Mouse (Mus musculus) midbrain, embryonic 11.5 days (tissue): ENCODE results near the gene Kctd6. TPM values are rescaled to one million over a fixed set of nuclear protein-coding genes. Genes with fewer than 3 reads are reported as not detected.

Source experiments
- ATAC-seq: fragments of 200-750 bp; cut with Nextera tagmentation; 2 replicates; pipeline ENCODE4 v1.8.0; 2017; ENCODE audit warnings: moderate TSS enrichment, moderate library complexity; ENCODE audit not compliant: low FRiP score
- DNase-seq: peaks from one replicate; pipeline ENCODE4 v3.0.0; 2015; ENCODE audit warnings: low spot score; ENCODE audit errors: missing footprints
- H3K27ac ChIP-seq: fragments of 300-500 bp; sonication (generic); 2 replicates; pipeline ENCODE4 v1.5.1; 2014; ENCODE audit warnings: low read depth, low read length
- H3K27me3 ChIP-seq: fragments of 300-500 bp; sonication (generic); 2 replicates; pipeline ENCODE4 v1.6.1; 2014; ENCODE audit warnings: mild to moderate bottlenecking, low read length, moderate library complexity, mixed read lengths; ENCODE audit not compliant: control insufficient read depth, insufficient read depth
- H3K36me3 ChIP-seq: fragments of 300-500 bp; sonication (generic); 2 replicates; pipeline ENCODE4 v1.6.1; 2014; ENCODE audit warnings: mild to moderate bottlenecking, low read length, moderate library complexity, mixed read lengths; ENCODE audit not compliant: control insufficient read depth, insufficient read depth
- H3K4me1 ChIP-seq: fragments of 300-500 bp; sonication (generic); 2 replicates; pipeline ENCODE4 v1.6.1; 2014; ENCODE audit warnings: low read length; ENCODE audit not compliant: control insufficient read depth, insufficient read depth
- H3K4me2 ChIP-seq: fragments of 300-500 bp; sonication (generic); 2 replicates; pipeline ENCODE4 v1.6.1; 2014; ENCODE audit warnings: mild to moderate bottlenecking, moderate library complexity
- H3K4me3 ChIP-seq: fragments of 300-500 bp; sonication (generic); 2 replicates; pipeline ENCODE4 v1.5.1; 2014; ENCODE audit warnings: low read depth, low read length
- H3K9ac ChIP-seq: fragments of 300-500 bp; sonication (generic); 2 replicates; pipeline ENCODE4 v1.6.1; 2014; ENCODE audit warnings: low read length
- H3K9me3 ChIP-seq: fragments of 300-500 bp; sonication (generic); 2 replicates; pipeline ENCODE4 v1.6.1; 2016; ENCODE audit warnings: low read length; ENCODE audit not compliant: control insufficient read depth
- WGBS: fragments of 180-500 bp; shearing (Covaris S2); extraction: QIAGEN DNeasy Blood & Tissue Kit; methylation state at CpG from one replicate; pipeline ENCODE4 v1.1.7; 2014; 5-methylcytosine and 5-hydroxymethylcytosine counted together
- polyA plus RNA-seq: library from polyadenylated mRNA; unstranded; fragments of >200 nt; fragmentation: Nextera tagmentation; extraction: Ambion mirVana; gene quantifications from 2 replicates; pipeline ENCODE4 v1.2.1, GENCODE M21; 2014

Kctd6 gene
- polyA plus RNA-seq, 1 experiment from 2014 or later: 10.8 TPM

DNA sequence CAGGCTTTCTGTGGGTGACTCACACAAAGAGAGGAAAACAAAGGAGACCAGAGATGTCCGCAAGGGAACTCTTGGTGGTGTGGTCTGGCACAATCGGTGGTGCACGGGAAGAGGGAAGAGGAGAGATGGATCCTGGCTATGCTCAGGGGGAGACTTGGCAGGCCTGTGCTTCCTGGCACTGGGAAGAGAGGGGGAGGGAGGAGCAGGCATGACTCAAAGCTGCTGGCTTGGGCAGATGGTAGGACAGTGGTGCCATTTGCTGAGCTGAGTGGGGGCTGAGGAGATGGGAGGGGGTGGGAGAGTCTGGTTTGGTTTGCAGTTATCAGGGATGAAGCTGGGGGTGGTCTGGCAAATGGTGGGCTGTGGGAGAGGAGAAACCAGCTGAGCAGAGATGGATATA lies 5.1 kb upstream of the Kctd6 start:
- Histone ChIP-seq H3K27me3 (no peaks in the 10 kb centered on the region), H3K27ac (no peak overlapping the region), H3K36me3 (no peaks in the 10 kb centered on the region), H3K9ac (no peak overlapping the region), H3K4me3 (no peak overlapping the region), H3K9me3 (no peaks in the 10 kb centered on the region), H3K4me1 (no peaks in the 10 kb centered on the region), H3K4me2 (no peak overlapping the region)
- 79% methylated on average over 3 of the region's 3 CpGs for WGBS
- no peak for DNase-seq
- ATAC-seq: no peak

DNA sequence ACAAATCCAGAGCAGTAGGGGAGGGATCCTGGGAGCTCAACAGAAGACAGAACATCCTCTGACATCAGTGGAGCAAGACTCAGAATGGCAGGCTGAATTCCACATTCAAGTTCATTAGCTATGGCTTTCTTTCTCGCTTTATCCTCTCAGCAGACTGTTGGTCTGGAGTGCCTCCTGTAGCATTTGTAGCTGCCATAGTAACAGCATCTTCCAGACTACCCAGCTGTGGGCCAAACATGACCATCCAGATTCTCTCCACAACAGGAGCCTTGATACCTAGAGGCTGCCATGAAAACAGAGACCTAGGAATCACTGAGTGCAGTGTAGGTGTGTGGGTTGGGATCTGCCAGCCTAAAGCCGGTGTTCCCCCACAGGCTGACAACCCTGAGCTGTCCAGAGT lies 4.0 kb upstream of the Kctd6 start:
- no peak overlapping the region for H3K4me2 ChIP-seq
- ATAC-seq: no peak

DNA sequence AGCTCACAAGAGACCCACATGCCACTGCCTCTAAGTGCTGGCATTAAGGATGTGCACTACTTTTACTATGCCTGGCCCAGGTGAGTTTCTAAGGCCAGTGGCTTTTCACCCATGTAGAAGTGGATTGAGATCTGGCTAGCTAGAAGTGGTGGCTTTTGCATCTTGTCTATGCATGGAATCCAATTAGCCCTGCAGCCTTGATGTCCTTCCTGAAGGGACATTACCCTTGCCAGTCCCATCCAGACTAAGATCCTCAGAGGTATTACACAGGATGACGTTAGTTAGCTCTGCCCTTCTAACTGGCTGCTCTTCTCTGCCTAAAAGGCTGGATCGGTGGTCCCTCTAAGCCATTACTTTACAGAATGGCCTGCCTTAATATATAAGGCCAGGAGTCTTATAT lies 944 bp upstream of the Kctd6 start:
- no peaks in the 10 kb centered on the region for H3K36me3 ChIP-seq
- peaks cover 2% of the 10 kb centered on the region; the same call in 1 of the 2 replicates for H3K4me1 ChIP-seq
- no peak overlapping the region for H3K27ac ChIP-seq
- H3K4me3 ChIP-seq: no peak overlapping the region
- H3K9ac ChIP-seq: no peak overlapping the region
- 80% methylated on average over 2 of the region's 2 CpGs for WGBS
- peaks cover 20% of the 10 kb centered on the region for H3K27me3 ChIP-seq
- DNase-seq (peak; percentile 82), ATAC-seq (no peak)
- H3K4me2 ChIP-seq: no peak overlapping the region
- no peaks in the 10 kb centered on the region for H3K9me3 ChIP-seq

More for the DNA sequence above, 4.0 kb upstream of the Kctd6 start:
- H3K9me3 ChIP-seq: no peaks in the 10 kb centered on the region
- WGBS: 80% methylated on average over 2 of the region's 2 CpGs
- DNase-seq: no peak
- H3K9ac ChIP-seq: no peak overlapping the region
- no peak overlapping the region for H3K27ac ChIP-seq
- no peaks in the 10 kb centered on the region for H3K36me3 ChIP-seq
- H3K4me1 ChIP-seq: peaks cover 2% of the 10 kb centered on the region; the same call in 1 of the 2 replicates
- H3K4me3 ChIP-seq: no peak overlapping the region
- no peaks in the 10 kb centered on the region for H3K27me3 ChIP-seq

DNA sequence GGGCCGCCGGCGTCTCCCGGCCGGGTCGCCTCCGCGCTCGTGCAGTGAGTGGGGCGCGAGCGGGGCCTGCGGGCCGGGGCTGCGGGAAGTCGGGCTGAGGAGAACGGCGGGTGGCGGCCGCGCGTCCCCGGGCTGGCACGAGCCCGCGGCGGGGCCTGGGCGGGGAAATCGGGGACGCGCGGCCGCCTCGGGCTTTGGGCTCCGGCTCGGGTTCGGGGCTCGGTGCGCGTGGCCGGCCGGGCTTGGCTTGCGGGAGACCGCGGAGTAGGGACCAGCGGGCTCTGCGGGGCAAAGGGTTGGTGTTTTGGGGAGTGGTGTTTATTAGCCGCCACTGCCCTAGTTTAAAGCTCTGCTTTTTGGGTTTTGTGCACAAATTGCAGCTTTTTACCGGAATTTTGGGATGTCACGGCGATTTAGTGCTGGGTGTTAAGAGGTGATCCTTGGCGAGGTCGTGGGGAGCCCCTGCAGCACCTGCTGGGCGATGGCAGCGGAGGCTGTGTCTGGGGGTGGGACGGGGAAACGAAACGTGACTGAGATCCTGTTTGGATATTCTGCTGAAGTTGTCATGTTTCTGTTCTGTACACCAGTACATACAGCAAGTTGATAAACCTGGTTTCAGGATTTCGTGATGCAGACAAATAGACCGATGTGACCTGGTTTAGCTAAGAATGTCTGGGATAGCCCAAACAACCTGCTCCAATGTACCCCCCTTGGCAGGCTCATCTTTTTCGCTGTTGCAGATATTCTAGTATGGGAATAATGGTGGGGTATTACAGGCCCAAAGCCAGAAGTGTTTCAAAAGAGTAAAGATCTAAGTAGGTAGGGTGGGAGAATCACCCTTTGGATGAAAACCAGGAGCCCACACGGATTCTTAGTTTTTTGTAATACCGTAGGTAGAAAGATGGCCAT lies 613 bp downstream of the Kctd6 start:
- WGBS: 2% methylated on average over 60 of the region's 63 CpGs
- Histone ChIP-seq H3K27ac (peak overlapping the region; percentile 69), H3K36me3 (no peaks in the 10 kb centered on the region), H3K27me3 (peaks cover 20% of the 10 kb centered on the region), H3K4me3 (peak overlapping the region; percentile 75), H3K9ac (peak overlapping the region; percentile 84), H3K9me3 (no peaks in the 10 kb centered on the region), H3K4me1 (peaks cover 10% of the 10 kb centered on the region), H3K4me2 (peak overlapping the region; percentile 79)
- ATAC-seq (peak; percentile 86), DNase-seq (peak; percentile 98)

DNA sequence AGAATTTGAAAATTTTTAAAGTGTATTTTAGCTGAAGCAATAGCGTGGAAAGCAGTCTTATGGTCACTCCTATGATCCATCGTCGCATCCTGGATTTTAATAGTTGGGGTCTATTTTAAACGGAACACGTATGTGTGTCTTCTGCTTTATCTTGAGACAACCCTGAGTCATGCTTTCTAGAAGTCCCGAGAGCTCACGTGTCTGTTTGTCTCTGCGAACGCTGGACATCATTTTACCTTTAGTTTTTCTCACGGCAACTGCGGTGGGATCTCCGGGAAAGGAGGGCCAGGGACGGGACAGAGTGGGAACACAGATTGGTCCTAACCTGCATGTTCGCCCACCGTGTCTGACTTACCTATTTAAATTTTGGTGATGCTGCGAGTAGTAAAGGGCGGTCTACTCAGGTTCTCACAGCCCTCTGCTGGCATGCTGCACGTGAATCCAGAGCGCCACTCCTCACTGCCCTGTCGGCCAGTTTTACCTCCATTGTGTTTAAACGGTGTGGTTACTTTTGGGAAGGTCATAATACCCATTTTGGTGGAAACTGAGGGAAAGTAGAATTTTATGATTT lies 1.4 kb downstream of the Kctd6 start:
- 17% methylated on average over 21 of the region's 21 CpGs for WGBS
- 0 out of 2 replicates have a peak overlapping the region, but pooled peaks have one; percentile 6 for H3K4me3 ChIP-seq
- H3K36me3 ChIP-seq: no peaks in the 10 kb centered on the region
- DNase-seq: peak; percentile 88
- no peak overlapping the region for H3K27ac ChIP-seq
- no peaks in the 10 kb centered on the region for H3K9me3 ChIP-seq
- no peak overlapping the region for H3K9ac ChIP-seq
- H3K4me2 ChIP-seq: peak overlapping the region; percentile 79; the same call in 1 of the 2 replicates
- ATAC-seq: no peak
- H3K27me3 ChIP-seq: peaks cover 22% of the 10 kb centered on the region
- peaks cover 14% of the 10 kb centered on the region for H3K4me1 ChIP-seq

DNA sequence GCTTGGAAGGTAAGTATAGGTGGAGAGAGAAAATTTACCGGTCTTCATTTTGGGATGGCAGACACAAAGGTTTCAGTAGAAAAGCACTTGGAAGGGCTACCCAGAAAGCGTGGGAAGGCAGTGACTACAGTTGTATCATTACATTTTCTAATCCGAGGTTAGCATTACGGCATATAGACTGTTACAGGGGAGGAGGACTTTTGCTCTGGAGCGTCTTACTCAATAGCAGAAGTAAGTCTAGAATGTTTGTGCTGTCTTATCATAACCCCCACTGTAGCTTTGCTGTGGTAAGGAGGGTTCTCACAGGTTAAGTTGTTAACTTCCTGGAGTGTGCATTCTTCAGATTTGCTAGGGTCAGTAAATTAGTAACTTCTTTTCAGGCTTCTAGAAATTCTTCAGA lies 2.2 kb downstream of the Kctd6 start:
- DNase-seq: peak; percentile 84
- no peak overlapping the region for H3K27ac ChIP-seq
- no peaks in the 10 kb centered on the region for H3K36me3 ChIP-seq
- no peak overlapping the region for H3K4me2 ChIP-seq
- H3K9ac ChIP-seq: no peak overlapping the region
- 67% methylated on average over 5 of the region's 5 CpGs for WGBS
- no peak overlapping the region for H3K4me3 ChIP-seq
- no peak for ATAC-seq
- no peaks in the 10 kb centered on the region for H3K9me3 ChIP-seq
- peaks cover 14% of the 10 kb centered on the region for H3K4me1 ChIP-seq
- H3K27me3 ChIP-seq: peaks cover 22% of the 10 kb centered on the region

DNA sequence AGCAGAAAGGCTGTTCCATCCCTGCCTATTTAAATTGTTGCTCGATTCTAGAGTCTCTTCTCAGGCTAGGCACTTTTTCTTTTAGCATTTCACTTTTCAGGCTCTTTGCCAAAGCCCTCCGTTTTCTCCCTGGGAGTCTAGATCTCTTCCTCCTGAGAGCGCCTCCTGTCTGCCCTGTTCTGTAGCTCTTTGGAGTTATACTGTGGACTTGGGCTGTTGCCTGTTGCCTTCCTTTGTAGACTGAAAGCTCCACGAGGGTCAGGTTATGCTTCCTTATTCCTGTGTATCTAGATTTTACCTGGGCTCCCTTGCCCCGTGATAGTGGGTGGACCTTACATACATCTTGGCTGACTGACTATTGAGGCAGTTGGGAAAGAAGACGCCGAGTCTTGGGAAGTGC lies 4.3 kb downstream of the Kctd6 start:
- Histone ChIP-seq H3K4me3 (no peak overlapping the region), H3K36me3 (no peaks in the 10 kb centered on the region), H3K4me1 (peaks cover 14% of the 10 kb centered on the region), H3K9me3 (no peaks in the 10 kb centered on the region), H3K27ac (no peak overlapping the region), H3K27me3 (peaks cover 22% of the 10 kb centered on the region), H3K9ac (no peak overlapping the region), H3K4me2 (no peak overlapping the region; the same call in 1 of the 2 replicates)
- ATAC-seq (no peak), DNase-seq (no peak)
- WGBS: 31% methylated on average over 7 of the region's 7 CpGs

DNA sequence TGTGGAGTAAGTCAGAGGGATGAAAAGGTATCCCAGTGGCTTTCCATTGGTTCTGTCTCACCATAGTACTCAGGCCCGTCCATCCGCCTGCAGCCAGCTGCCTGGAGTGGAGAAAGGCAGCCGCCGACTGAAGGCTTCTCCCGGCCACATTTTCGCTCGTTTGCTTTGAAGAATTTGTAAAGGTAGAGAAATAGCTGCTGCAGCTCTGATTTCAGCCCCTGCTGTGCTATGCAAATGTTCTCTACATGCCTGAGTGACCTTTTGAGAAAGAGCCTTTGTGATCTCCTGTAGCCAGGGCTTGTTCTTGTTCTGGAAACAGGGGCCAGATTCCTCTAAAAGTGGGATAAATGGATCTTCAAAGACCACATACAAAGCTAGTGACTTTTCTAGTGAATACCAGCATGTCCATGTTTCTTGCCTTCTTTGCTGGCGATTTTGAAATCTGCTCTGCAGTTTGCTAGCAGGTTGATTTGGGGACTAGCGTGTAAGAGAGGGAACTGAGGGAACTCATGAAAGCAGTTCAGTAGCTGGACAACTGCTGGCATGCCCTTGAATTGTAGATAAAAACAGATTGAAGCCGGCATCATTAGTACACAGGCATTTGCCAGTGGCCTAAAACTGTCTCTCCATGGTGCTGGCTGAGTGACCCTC lies 4.9 kb downstream of the Kctd6 start:
- H3K4me1 ChIP-seq: peaks cover 14% of the 10 kb centered on the region
- no peak overlapping the region for H3K27ac ChIP-seq
- ATAC-seq: no peak

DNA sequence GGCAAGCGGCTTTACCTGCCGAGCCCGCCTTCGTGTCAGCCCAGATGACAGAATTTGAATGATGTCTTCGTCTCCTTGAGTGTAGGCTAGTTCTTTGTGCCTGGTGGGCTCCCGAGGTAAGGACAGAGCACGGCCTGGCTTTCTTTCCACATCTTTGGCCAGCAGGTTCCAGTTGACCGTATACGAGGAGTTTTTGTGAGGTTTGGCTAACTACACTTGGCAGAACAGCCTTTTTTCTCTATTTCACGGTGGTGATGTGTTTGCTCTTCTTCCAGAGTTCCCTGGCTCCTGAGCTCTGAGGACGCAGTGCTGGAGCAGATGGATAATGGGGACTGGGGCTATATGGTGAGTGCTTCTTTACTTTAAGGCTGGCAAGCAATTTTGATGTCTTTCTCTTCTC lies 5.9 kb downstream of the Kctd6 start:
- WGBS: 32% methylated on average over 11 of the region's 11 CpGs
- H3K4me2 ChIP-seq: no peak overlapping the region
- DNase-seq: no peak
- no peak overlapping the region for H3K4me3 ChIP-seq
- H3K27me3 ChIP-seq: peaks cover 22% of the 10 kb centered on the region
- peaks cover 11% of the 10 kb centered on the region for H3K4me1 ChIP-seq
- no peak for ATAC-seq
- H3K9me3 ChIP-seq: no peaks in the 10 kb centered on the region
- H3K27ac ChIP-seq: no peak overlapping the region
- no peaks in the 10 kb centered on the region for H3K36me3 ChIP-seq
- H3K9ac ChIP-seq: no peak overlapping the region

More for the DNA sequence above, 4.9 kb downstream of the Kctd6 start:
- DNase-seq: peak; percentile 88
- no peaks in the 10 kb centered on the region for H3K9me3 ChIP-seq
- 7% methylated on average over 10 of the region's 10 CpGs for WGBS
- no peaks in the 10 kb centered on the region for H3K36me3 ChIP-seq
- H3K4me2 ChIP-seq: peak overlapping the region; percentile 8; the same call in 1 of the 2 replicates
- H3K9ac ChIP-seq: no peak overlapping the region
- H3K27me3 ChIP-seq: peaks cover 22% of the 10 kb centered on the region
- no peak overlapping the region for H3K4me3 ChIP-seq
